Mouse (Mus musculus): ENCODE measurements around the gene Ube2j2. TPM values are rescaled to one million over a fixed set of nuclear protein-coding genes. Genes with fewer than 3 reads are reported as not detected.
A peak's percentile ranks its signal among the peaks of the same experiment; 100 is the strongest.

The Ube2j2 gene
- polyA plus RNA-seq, 1 experiment from 2014 or later = 104 TPM

- H3K9me3 ChIP-seq (replicated peaks) = no peaks in the 10 kb centered on the region
- H3K27ac ChIP-seq (replicated peaks) = peak overlapping the region; percentile 99
- peak overlapping the region; percentile 77 for H3K4me2 ChIP-seq
- H3K9ac ChIP-seq (replicated peaks) = peak overlapping the region; percentile 69
- H3K4me3 ChIP-seq (replicated peaks) = peak overlapping the region; percentile 70
- H3K27me3 ChIP-seq (replicated peaks) = no peaks in the 10 kb centered on the region
- H3K4me1 ChIP-seq = peaks cover 41% of the 10 kb centered on the region
- peaks cover 23% of the 10 kb centered on the region for H3K36me3 ChIP-seq
- 6% methylated on average over 15 of the region's 15 CpGs for WGBS
- no peak for ATAC-seq (ENCODE audit: low FRiP score)
These were observed 50.0 kb downstream of the Ube2j2 start for GRCm38 (mm10) chr4:155993606-155994005.

GRCm38 (mm10) chr4:156004109-156004508, 60.5 kb downstream of the Ube2j2 start:
- no peak overlapping the region for H3K4me3 ChIP-seq (replicated peaks)
- no peak for ATAC-seq (ENCODE audit: low FRiP score)
- 96% methylated on average over 3 of the region's 3 CpGs for WGBS

GRCm38 (mm10) chr4:156008369-156008768, 64.7 kb downstream of the Ube2j2 start:
- H3K27me3 ChIP-seq (replicated peaks) = no peaks in the 10 kb centered on the region
- H3K36me3 ChIP-seq = peaks cover 88% of the 10 kb centered on the region
- H3K4me3 ChIP-seq (replicated peaks) = no peak overlapping the region
- WGBS = 98% methylated on average over 4 of the region's 4 CpGs
- H3K4me1 ChIP-seq = no peaks in the 10 kb centered on the region
- H3K9me3 ChIP-seq (replicated peaks) = no peaks in the 10 kb centered on the region
- no peak overlapping the region for H3K27ac ChIP-seq (replicated peaks)
- no peak overlapping the region for H3K4me2 ChIP-seq
- no peak for ATAC-seq (ENCODE audit: low FRiP score)
- no peak overlapping the region for H3K9ac ChIP-seq (replicated peaks)

More at GRCm38 (mm10) chr4:156004109-156004508, 60.5 kb downstream of the Ube2j2 start:
- H3K27me3 ChIP-seq (replicated peaks) = no peaks in the 10 kb centered on the region
- H3K27ac ChIP-seq (replicated peaks) = no peak overlapping the region
- H3K4me1 ChIP-seq = no peaks in the 10 kb centered on the region
- H3K9me3 ChIP-seq (replicated peaks) = no peaks in the 10 kb centered on the region
- no peak overlapping the region for H3K9ac ChIP-seq (replicated peaks)
- peaks cover 90% of the 10 kb centered on the region for H3K36me3 ChIP-seq
- H3K4me2 ChIP-seq = no peak overlapping the region

Small RNAs within 50 kb of the gene (microRNA-seq; reads per million reads assigned to microRNA genes)
- not detected for gene Gm22991

Other genes starting within 250 kb of the Ube2j2 start
- gene Fndc10, start 249.5 kb upstream of the Ube2j2 start, polyA plus RNA-seq (2015; fragmentation: Nextera tagmentation; extraction: Ambion mirVana) = 18.9 and 25.0 TPM in 2 replicates
- gene Ssu72, start 239.0 kb upstream of the Ube2j2 start, polyA plus RNA-seq (2015; fragmentation: Nextera tagmentation; extraction: Ambion mirVana) = 165 and 171 TPM in 2 replicates
- 23.7 and 28.3 TPM in 2 replicates for gene Tmem240, start 209.0 kb upstream of the Ube2j2 start, polyA plus RNA-seq (2015; fragmentation: Nextera tagmentation; extraction: Ambion mirVana)
- gene Atad3a, start 182.7 kb upstream of the Ube2j2 start, polyA plus RNA-seq (2015; fragmentation: Nextera tagmentation; extraction: Ambion mirVana) = 90.0 and 96.6 TPM in 2 replicates
- 30.0 and 31.9 TPM in 2 replicates for gene Vwa1, start 169.1 kb upstream of the Ube2j2 start, polyA plus RNA-seq (2015; fragmentation: Nextera tagmentation; extraction: Ambion mirVana)
- gene Tmem88b, start 158.0 kb upstream of the Ube2j2 start, polyA plus RNA-seq (2015; fragmentation: Nextera tagmentation; extraction: Ambion mirVana) = 0.78 and 1.2 TPM in 2 replicates
- gene Ankrd65, start 153.4 kb upstream of the Ube2j2 start, polyA plus RNA-seq (2015; fragmentation: Nextera tagmentation; extraction: Ambion mirVana) = 0.27 TPM in 1 of 2 replicates, not detected in the other
- 259 and 285 TPM in 2 replicates for gene Mrpl20, start 141.0 kb upstream of the Ube2j2 start, polyA plus RNA-seq (2015; fragmentation: Nextera tagmentation; extraction: Ambion mirVana)
- gene Ccnl2, start 131.3 kb upstream of the Ube2j2 start, polyA plus RNA-seq (2015; fragmentation: Nextera tagmentation; extraction: Ambion mirVana) = 137 and 139 TPM in 2 replicates
- gene Aurkaip1, start 112.6 kb upstream of the Ube2j2 start, polyA plus RNA-seq (2015; fragmentation: Nextera tagmentation; extraction: Ambion mirVana) = 147 and 152 TPM in 2 replicates
- 28.3 and 35.4 TPM in 2 replicates for gene Mxra8, start 104.2 kb upstream of the Ube2j2 start, polyA plus RNA-seq (2015; fragmentation: Nextera tagmentation; extraction: Ambion mirVana)
- gene Dvl1, start 96.4 kb upstream of the Ube2j2 start, polyA plus RNA-seq (2015; fragmentation: Nextera tagmentation; extraction: Ambion mirVana) = 11.5 and 28.6 TPM in 2 replicates
- 0.36 and 0.46 TPM in 2 replicates for gene Tas1r3, start 80.5 kb upstream of the Ube2j2 start, polyA plus RNA-seq (2015; fragmentation: Nextera tagmentation; extraction: Ambion mirVana)
- gene Cptp, start 74.4 kb upstream of the Ube2j2 start, polyA plus RNA-seq (2015; fragmentation: Nextera tagmentation; extraction: Ambion mirVana) = 28.0 and 29.0 TPM in 2 replicates
- 66.9 and 73.4 TPM in 2 replicates for gene Ints11, start 74.3 kb upstream of the Ube2j2 start, polyA plus RNA-seq (2015; fragmentation: Nextera tagmentation; extraction: Ambion mirVana)
- gene Pusl1, start 52.0 kb upstream of the Ube2j2 start, polyA plus RNA-seq (2015; fragmentation: Nextera tagmentation; extraction: Ambion mirVana) = 58.5 and 62.7 TPM in 2 replicates
- gene Acap3, start 52.0 kb upstream of the Ube2j2 start, polyA plus RNA-seq (2015; fragmentation: Nextera tagmentation; extraction: Ambion mirVana) = 57.7 and 70.3 TPM in 2 replicates
- 15.3 and 17.2 TPM in 2 replicates for gene C1qtnf12, start 18.5 kb downstream of the Ube2j2 start, polyA plus RNA-seq (2015; fragmentation: Nextera tagmentation; extraction: Ambion mirVana)
- gene B3galt6, start 48.8 kb downstream of the Ube2j2 start, polyA plus RNA-seq (2015; fragmentation: Nextera tagmentation; extraction: Ambion mirVana) = 31.9 and 35.6 TPM in 2 replicates
- gene Sdf4, start 49.0 kb downstream of the Ube2j2 start, polyA plus RNA-seq (2015; fragmentation: Nextera tagmentation; extraction: Ambion mirVana) = 118 and 137 TPM in 2 replicates
- 0.19 and 0.89 TPM in 2 replicates for gene Tnfrsf4, start 70.0 kb downstream of the Ube2j2 start, polyA plus RNA-seq (2015; fragmentation: Nextera tagmentation; extraction: Ambion mirVana)
- gene Tnfrsf18, start 82.3 kb downstream of the Ube2j2 start, polyA plus RNA-seq (2015; fragmentation: Nextera tagmentation; extraction: Ambion mirVana) = 1.8 and 3.3 TPM in 2 replicates
- 0.64 TPM in 1 of 2 replicates, not detected in the other for gene Ttll10, start 115.6 kb downstream of the Ube2j2 start, polyA plus RNA-seq (2015; fragmentation: Nextera tagmentation; extraction: Ambion mirVana)
- 23.5 and 27.3 TPM in 2 replicates for gene 9430015G10Rik, start 166.2 kb downstream of the Ube2j2 start, polyA plus RNA-seq (2015; fragmentation: Nextera tagmentation; extraction: Ambion mirVana)
- 0.37 and 0.43 TPM in 2 replicates for gene Rnf223, start 186.7 kb downstream of the Ube2j2 start, polyA plus RNA-seq (2015; fragmentation: Nextera tagmentation; extraction: Ambion mirVana)

All from neural tube, embryonic 15.5 days (tissue).